In the genomic region with DNA sequence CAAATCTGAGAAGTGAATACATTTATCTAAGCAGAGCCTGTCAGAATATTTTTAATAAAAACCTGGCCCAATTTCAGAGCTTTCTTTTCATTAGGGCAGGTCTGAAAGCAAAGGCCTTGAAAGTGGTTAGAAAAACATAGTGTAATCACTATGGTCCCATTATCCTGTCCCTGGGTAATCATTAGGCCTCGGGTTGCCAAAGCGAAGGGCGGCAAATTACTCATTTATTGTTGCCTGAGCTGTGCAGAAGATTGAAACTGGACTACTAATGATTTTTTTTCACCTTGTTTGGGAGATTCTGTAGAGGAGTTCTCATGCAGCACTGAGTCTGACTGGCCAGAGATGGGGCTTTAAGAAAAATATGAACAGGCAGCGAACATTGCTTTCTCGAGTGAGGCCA, we compare ENCODE assay signal across 17 mouse cellular contexts.
A peak's percentile ranks its signal among the peaks of the same experiment; 100 is the strongest.
DNase-seq lines count a peak whose midpoint lies in the region; ATAC-seq and TF ChIP-seq lines count a peak whose summit lies in the region.
"Had no signal": no experiment of that assay in that cellular context is flagged by ENCODE, and none has a peak within 500 bp of the region (broad histone marks: within the 10 kb centered on the region; RNA-seq: fewer than 3 reads in every experiment).

No protein-coding gene starts in this region.

- ATAC-seq in hindbrain, embryonic 14.5 days (ENCODE audit: low FRiP score) = no peak
- ATAC-seq in hindbrain, embryonic 13.5 days (ENCODE audit: low FRiP score) = no peak
- ATAC-seq in forebrain, embryonic 13.5 days = peak; percentile 61
- ATAC-seq in midbrain, postnatal 0 days (ENCODE audit: low FRiP score) = 0 out of 2 replicates have a peak, but pooled peaks have one; percentile 49
- ATAC-seq: hindbrain, postnatal 0 days had no signal

- no peak for TF ChIP-seq POLR2A in brain, embryonic 14.5 days (IDR thresholded peaks at IDR 0.05; ENCODE audit: borderline replicate concordance, extremely low read depth, insufficient read depth, insufficient read length, poor library complexity, severe bottlenecking)

- no peak for DNase-seq in hindbrain, embryonic 14.5 days (ENCODE audit: low spot score)
- peak; percentile 77 for DNase-seq in brain, embryonic 14.5 days (ENCODE audit: low read depth)
- DNase-seq in midbrain, postnatal 0 days (ENCODE audit: low spot score) = no peak
- no peak for DNase-seq in heart, adult 9 months (ENCODE audit: low spot score in 2 of 2)
- DNase-seq: adrenal gland, adult 8-10 months; adrenal gland, postnatal 36 days; cerebellum, adult 11 months; cerebellum, adult 9-10 months; cerebellum, postnatal 25 days; gastrocnemius, adult 2 months; gastrocnemius, postnatal 25 days; heart, postnatal 36 days; kidney, adult 11 months had no signal

- H3K27me3 ChIP-seq in hindbrain, embryonic 14.5 days (ENCODE audit: control insufficient read depth, insufficient read depth, low read length) = no peaks in the 10 kb centered on the region
- H3K27me3 ChIP-seq in hindbrain, embryonic 13.5 days = no peaks in the 10 kb centered on the region
- no peaks in the 10 kb centered on the region for H3K27me3 ChIP-seq in forebrain, embryonic 13.5 days
- H3K27me3 ChIP-seq in midbrain, postnatal 0 days (ENCODE audit: insufficient read depth, low read length) = no peaks in the 10 kb centered on the region
- H3K27me3 ChIP-seq: heart, embryonic 13.5 days had no signal

- H3K36me3 ChIP-seq in hindbrain, embryonic 14.5 days (replicated peaks; ENCODE audit: control insufficient read depth, insufficient read depth) = no peaks in the 10 kb centered on the region
- H3K36me3 ChIP-seq in hindbrain, embryonic 13.5 days = no peaks in the 10 kb centered on the region
- H3K36me3 ChIP-seq in forebrain, embryonic 13.5 days (ENCODE audit: poor library complexity, severe bottlenecking) = no peaks in the 10 kb centered on the region
- no peaks in the 10 kb centered on the region for H3K36me3 ChIP-seq in midbrain, postnatal 0 days (ENCODE audit: insufficient read depth, low read length)
- H3K36me3 ChIP-seq: heart, embryonic 13.5 days had no signal

- H3K27ac ChIP-seq in hindbrain, embryonic 14.5 days = 0 out of 2 replicates have a peak overlapping the region, but pooled peaks have one; percentile 27
- H3K27ac ChIP-seq in hindbrain, embryonic 13.5 days = no peak overlapping the region
- peak overlapping the region; percentile 72 for H3K27ac ChIP-seq in forebrain, embryonic 13.5 days
- H3K27ac ChIP-seq in midbrain, postnatal 0 days (ENCODE audit: low read depth, low read length) = no peak overlapping the region
- H3K27ac ChIP-seq: gastrocnemius, adult 2 months; heart, embryonic 13.5 days; hindbrain, postnatal 0 days had no signal

- H3K9ac ChIP-seq in hindbrain, embryonic 14.5 days = no peak overlapping the region
- H3K9ac ChIP-seq in hindbrain, embryonic 13.5 days = no peak overlapping the region
- H3K9ac ChIP-seq in forebrain, embryonic 13.5 days = no peak overlapping the region
- H3K9ac ChIP-seq in midbrain, postnatal 0 days (replicated peaks; ENCODE audit: low read length, poor library complexity, severe bottlenecking) = no peak overlapping the region
- H3K9ac ChIP-seq: heart, embryonic 13.5 days had no signal

- H3K4me3 ChIP-seq in hindbrain, embryonic 14.5 days (replicated peaks; ENCODE audit: low read length) = no peak overlapping the region
- no peak overlapping the region for H3K4me3 ChIP-seq in hindbrain, embryonic 13.5 days
- H3K4me3 ChIP-seq in forebrain, embryonic 13.5 days = no peak overlapping the region
- no peak overlapping the region for H3K4me3 ChIP-seq in midbrain, postnatal 0 days (ENCODE audit: low read depth, low read length)
- H3K4me3 ChIP-seq: gastrocnemius, adult 2 months; heart, embryonic 13.5 days had no signal

- no peaks in the 10 kb centered on the region for H3K9me3 ChIP-seq in hindbrain, embryonic 14.5 days (ENCODE audit: control insufficient read depth, low read length)
- no peaks in the 10 kb centered on the region for H3K9me3 ChIP-seq in hindbrain, embryonic 13.5 days
- H3K9me3 ChIP-seq in forebrain, embryonic 13.5 days (replicated peaks) = no peaks in the 10 kb centered on the region
- no peaks in the 10 kb centered on the region for H3K9me3 ChIP-seq in midbrain, postnatal 0 days (ENCODE audit: low read length)
- H3K9me3 ChIP-seq: heart, embryonic 13.5 days had no signal

- WGBS in hindbrain, embryonic 14.5 days = 61% methylated on average over 5 of the region's 5 CpGs
- 66% methylated on average over 5 of the region's 5 CpGs for WGBS in hindbrain, embryonic 13.5 days
- WGBS in forebrain, embryonic 13.5 days = 33% methylated on average over 5 of the region's 5 CpGs
- 65% methylated on average over 5 of the region's 5 CpGs for WGBS in midbrain, postnatal 0 days

- no peak overlapping the region for H3K4me2 ChIP-seq in hindbrain, embryonic 14.5 days (replicated peaks)
- H3K4me2 ChIP-seq in hindbrain, embryonic 13.5 days = no peak overlapping the region
- no peak overlapping the region for H3K4me2 ChIP-seq in forebrain, embryonic 13.5 days
- H3K4me2 ChIP-seq in midbrain, postnatal 0 days (ENCODE audit: low read depth, low read length, poor library complexity, severe bottlenecking) = no peak overlapping the region
- H3K4me2 ChIP-seq: heart, embryonic 13.5 days had no signal

- no peaks in the 10 kb centered on the region for H3K4me1 ChIP-seq in hindbrain, embryonic 14.5 days (replicated peaks; ENCODE audit: control insufficient read depth, insufficient read depth, low read length)
- H3K4me1 ChIP-seq in hindbrain, embryonic 13.5 days (replicated peaks) = 0 out of 2 replicates have a peak, but pooled peaks cover 2% of the 10 kb centered on the region
- peaks cover 13% of the 10 kb centered on the region; the same call in 1 of the 2 replicates for H3K4me1 ChIP-seq in forebrain, embryonic 13.5 days
- no peaks in the 10 kb centered on the region for H3K4me1 ChIP-seq in midbrain, postnatal 0 days (ENCODE audit: insufficient read depth, low read length)
- H3K4me1 ChIP-seq: heart, embryonic 13.5 days had no signal

- no peak for TF ChIP-seq CTCF in brain, embryonic 14.5 days (IDR thresholded peaks at IDR 0.05; ENCODE audit: borderline replicate concordance, extremely low read depth, insufficient read depth, insufficient read length)
- no peak for TF ChIP-seq CTCF in midbrain, postnatal 0 days (IDR thresholded peaks at IDR 0.05)

Comparison
In these comparisons a context has a peak if more than half of its experiments do, and no peak if none do; other contexts are left out.
1. H3K27ac ChIP-seq: peak in hindbrain, embryonic 14.5 days (single experiment) and forebrain, embryonic 13.5 days (single experiment); none in hindbrain, embryonic 13.5 days (single experiment) and midbrain, postnatal 0 days (single experiment).
2. ATAC-seq: peak in forebrain, embryonic 13.5 days (single experiment) and midbrain, postnatal 0 days (single experiment); none in hindbrain, embryonic 14.5 days (single experiment) and hindbrain, embryonic 13.5 days (single experiment).